Mouse (Mus musculus): ENCODE results near the gene Tprgl.

Tprgl gene

GRCm38 (mm10) chr4:154116421-154116820, 44.0 kb downstream of the Tprgl start:
- H3K27me3 ChIP-seq (ENCODE audit: control insufficient read depth, insufficient read depth, low read length, poor library complexity, severe bottlenecking), result no peaks in the 10 kb centered on the region
- DNase-seq (ENCODE audit: low read depth, low spot score), result no peak
- no peaks in the 10 kb centered on the region for H3K36me3 ChIP-seq (ENCODE audit: control insufficient read depth, insufficient read depth, low read length, poor library complexity, severe bottlenecking)

DNA sequence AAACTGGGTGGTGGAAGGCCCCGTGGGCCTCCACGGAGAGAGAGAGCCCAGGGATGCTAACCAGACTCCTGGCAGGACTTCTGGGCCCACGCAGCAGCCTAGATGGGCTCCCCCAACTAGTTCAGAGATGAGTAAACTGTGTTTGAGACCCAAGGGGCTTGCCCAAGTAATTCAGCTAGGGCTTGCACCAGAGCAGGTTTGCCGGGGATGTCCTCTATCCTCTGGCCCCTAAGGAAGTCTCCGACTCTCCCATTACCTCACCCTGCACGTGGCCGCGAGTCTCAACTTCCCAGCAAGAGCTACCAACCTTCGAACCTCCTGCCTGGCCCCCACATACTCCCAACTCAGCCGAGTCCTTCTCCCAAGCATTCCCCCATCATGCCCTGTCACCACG, 50.6 kb downstream of the Tprgl start:
- DNase-seq (ENCODE audit: low read depth, low spot score), result no peak
- Histone ChIP-seq H3K27me3 (ENCODE audit: control insufficient read depth, insufficient read depth, low read length, poor library complexity, severe bottlenecking) (no peaks in the 10 kb centered on the region; the same call in 1 of the 2 replicates), H3K36me3 (ENCODE audit: control insufficient read depth, insufficient read depth, low read length, poor library complexity, severe bottlenecking) (no peaks in the 10 kb centered on the region)

DNA sequence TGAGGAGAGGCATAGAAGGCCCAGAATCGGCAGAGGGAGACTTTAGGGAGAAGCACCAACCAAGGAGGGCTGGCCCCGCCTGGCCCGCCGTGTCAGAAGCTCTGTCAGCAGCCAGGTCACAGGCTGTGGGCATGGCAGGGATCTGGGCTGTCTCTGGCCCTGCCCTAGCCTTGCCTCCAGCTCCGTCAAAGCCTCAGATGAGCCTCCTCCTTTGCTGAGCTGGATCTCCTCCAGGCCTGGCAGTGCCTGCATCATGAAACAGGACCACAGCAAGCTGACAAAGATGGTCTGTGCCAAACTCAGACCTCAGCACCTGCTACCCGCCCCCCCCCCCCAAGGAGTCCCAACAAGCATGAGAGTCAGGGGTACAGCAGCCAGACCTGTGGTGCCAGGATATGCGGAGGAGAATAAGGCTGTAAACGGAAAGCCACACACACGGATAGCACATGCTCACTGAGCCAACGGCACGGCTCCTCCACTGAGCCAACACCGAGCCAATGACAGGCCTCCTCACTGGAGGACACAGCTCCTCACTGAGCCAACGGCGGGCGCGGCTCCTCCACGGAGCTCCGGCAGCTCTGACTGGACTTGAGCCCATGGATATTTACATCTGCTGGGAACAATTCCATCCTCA, 51.1 kb downstream of the Tprgl start:
- DNase-seq (ENCODE audit: low read depth, low spot score), result no peak
- no peaks in the 10 kb centered on the region; the same call in 1 of the 2 replicates for H3K27me3 ChIP-seq (ENCODE audit: control insufficient read depth, insufficient read depth, low read length, poor library complexity, severe bottlenecking)
- no peaks in the 10 kb centered on the region for H3K36me3 ChIP-seq (ENCODE audit: control insufficient read depth, insufficient read depth, low read length, poor library complexity, severe bottlenecking)
